Mouse (Mus musculus) embryonic fibroblast, embryonic 13.5 days (primary cell): ENCODE measurements around the gene Tusc2.

Experiments
- CTCF ChIP-seq: IDR thresholded peaks from 2 replicates; pipeline ENCODE4 v1.5.1; 2011; ENCODE audit warnings: mild to moderate bottlenecking, control low read depth, low read length, moderate library complexity, borderline replicate concordance; ENCODE audit not compliant: insufficient read depth
- POLR2A ChIP-seq: IDR thresholded peaks from 2 replicates; pipeline ENCODE4 v1.6.1; 2011; ENCODE audit warnings: low read depth, mild to moderate bottlenecking, control low read depth, low read length, moderate library complexity

GRCm38 (mm10) chr9:107607653-107608245, 44.7 kb downstream of the Tusc2 start:
- no peak for TF ChIP-seq CTCF
- TF ChIP-seq POLR2A, result no peak
